Mouse (Mus musculus) testis, adult 2 months (tissue): Measurements from ENCODE around the gene Diaph3. TPM values are rescaled to one million over a fixed set of nuclear protein-coding genes. Genes with fewer than 3 reads are reported as not detected.

Experiments
- H3K27ac ChIP-seq: fragments of 200-500 bp; 2 replicates; pipeline ENCODE4 v1.5.1; 2012; ENCODE audit warnings: low read depth, low read length; ENCODE audit not compliant: control insufficient read depth, insufficient read depth
- H3K27me3 ChIP-seq: fragments of 200-500 bp; 2 replicates; pipeline ENCODE4 v1.6.1; 2012; ENCODE audit warnings: mild to moderate bottlenecking, low read length, moderate library complexity; ENCODE audit not compliant: control insufficient read depth, insufficient read depth
- H3K36me3 ChIP-seq: fragments of 200-500 bp; 2 replicates; pipeline ENCODE4 v1.6.1; 2012; ENCODE audit warnings: mild to moderate bottlenecking, low read length; ENCODE audit not compliant: control insufficient read depth, insufficient read depth
- H3K4me1 ChIP-seq: fragments of 200-500 bp; 2 replicates; pipeline ENCODE4 v1.6.1; 2012; ENCODE audit warnings: low read length; ENCODE audit not compliant: control insufficient read depth, insufficient read depth
- H3K4me3 ChIP-seq: fragments of 200-500 bp; 2 replicates; pipeline ENCODE4 v1.5.1; 2012; ENCODE audit warnings: low read depth, mild to moderate bottlenecking, low read length, moderate library complexity, mixed read lengths; ENCODE audit not compliant: control insufficient read depth
- CTCF ChIP-seq: fragments of 200-500 bp; IDR thresholded peaks from 2 replicates; pipeline ENCODE4 v1.5.1; 2012; ENCODE audit warnings: low read depth, mild to moderate bottlenecking, inconsistent platforms, low read length, moderate library complexity; ENCODE audit not compliant: control insufficient read depth, insufficient read depth, insufficient replicate concordance
- POLR2A ChIP-seq: fragments of 200-500 bp; IDR thresholded peaks from 2 replicates; pipeline ENCODE4 v1.6.1; 2012; ENCODE audit warnings: low read depth, mild to moderate bottlenecking, inconsistent platforms, low read length, moderate library complexity; ENCODE audit not compliant: control insufficient read depth
- polyA plus RNA-seq: library from polyadenylated mRNA; depleted of rRNA; stranded (reverse); fragments of >200 nt; gene quantifications from 2 replicates; pipeline ENCODE4 v1.2.3, GENCODE M21; 2012

Gene Diaph3
- polyA plus RNA-seq, 1 experiment: 13.0 TPM

- H3K4me3 ChIP-seq: no peak overlapping the region
- no peak for TF ChIP-seq POLR2A
- no peak for TF ChIP-seq CTCF
- H3K27ac ChIP-seq: no peak overlapping the region
- no peaks in the 10 kb centered on the region for H3K27me3 ChIP-seq
- no peaks in the 10 kb centered on the region for H3K36me3 ChIP-seq
- H3K4me1 ChIP-seq: no peaks in the 10 kb centered on the region
Observed at GRCm38 (mm10) chr14:86714088-86714690, 426.8 kb downstream of the Diaph3 start.

GRCm38 (mm10) chr14:86704080-86704479 is 437.0 kb downstream of the Diaph3 start:
- no peak overlapping the region for H3K4me3 ChIP-seq
- H3K4me1 ChIP-seq: no peaks in the 10 kb centered on the region
- TF ChIP-seq CTCF (no peak), POLR2A (no peak)
- H3K27ac ChIP-seq: no peak overlapping the region
- H3K36me3 ChIP-seq: no peaks in the 10 kb centered on the region
- no peaks in the 10 kb centered on the region for H3K27me3 ChIP-seq

- Histone ChIP-seq H3K36me3 (no peaks in the 10 kb centered on the region), H3K27ac (no peak overlapping the region), H3K4me3 (no peak overlapping the region), H3K4me1 (no peaks in the 10 kb centered on the region), H3K27me3 (no peaks in the 10 kb centered on the region)
- no peak for TF ChIP-seq POLR2A
- no peak for TF ChIP-seq CTCF
Observed at GRCm38 (mm10) chr14:86701145-86701544, 439.9 kb downstream of the Diaph3 start.

GRCm38 (mm10) chr14:86697887-86698286 is 443.1 kb downstream of the Diaph3 start:
- no peak for TF ChIP-seq CTCF
- no peak for TF ChIP-seq POLR2A
- Histone ChIP-seq H3K36me3 (no peaks in the 10 kb centered on the region), H3K4me3 (no peak overlapping the region), H3K27ac (no peak overlapping the region), H3K27me3 (no peaks in the 10 kb centered on the region), H3K4me1 (no peaks in the 10 kb centered on the region)

- Histone ChIP-seq H3K4me1 (no peaks in the 10 kb centered on the region), H3K27ac (no peak overlapping the region), H3K4me3 (no peak overlapping the region), H3K36me3 (no peaks in the 10 kb centered on the region), H3K27me3 (no peaks in the 10 kb centered on the region)
- no peak for TF ChIP-seq POLR2A
- TF ChIP-seq CTCF: no peak
Observed at GRCm38 (mm10) chr14:86692714-86693113, 448.3 kb downstream of the Diaph3 start.

- H3K27me3 ChIP-seq: no peaks in the 10 kb centered on the region
- no peak overlapping the region for H3K27ac ChIP-seq
- H3K36me3 ChIP-seq: no peaks in the 10 kb centered on the region
- H3K4me3 ChIP-seq: no peak overlapping the region
- TF ChIP-seq CTCF (no peak), POLR2A (no peak)
- H3K4me1 ChIP-seq: no peaks in the 10 kb centered on the region
Observed at GRCm38 (mm10) chr14:86691298-86691697, 449.7 kb downstream of the Diaph3 start.

- H3K27ac ChIP-seq: no peak overlapping the region
- H3K36me3 ChIP-seq: no peaks in the 10 kb centered on the region
- no peaks in the 10 kb centered on the region for H3K27me3 ChIP-seq
- no peak overlapping the region for H3K4me3 ChIP-seq
- no peaks in the 10 kb centered on the region for H3K4me1 ChIP-seq
- TF ChIP-seq POLR2A: no peak
- no peak for TF ChIP-seq CTCF
Observed at GRCm38 (mm10) chr14:86684585-86685503, 456.2 kb downstream of the Diaph3 start.

GRCm38 (mm10) chr14:86681951-86682350 is 459.1 kb downstream of the Diaph3 start:
- no peaks in the 10 kb centered on the region for H3K4me1 ChIP-seq
- TF ChIP-seq CTCF: no peak
- no peak for TF ChIP-seq POLR2A

More at GRCm38 (mm10) chr14:86681951-86682350, 459.1 kb downstream of the Diaph3 start:
- no peaks in the 10 kb centered on the region for H3K27me3 ChIP-seq
- H3K36me3 ChIP-seq: no peaks in the 10 kb centered on the region
- no peak overlapping the region for H3K4me3 ChIP-seq
- no peak overlapping the region for H3K27ac ChIP-seq
